Mouse (Mus musculus) gastrocnemius, postnatal 25 days (tissue): ENCODE measurements around the gene Myh3. TPM values are rescaled to one million over a fixed set of nuclear protein-coding genes. Genes with fewer than 3 reads are reported as not detected.

Experiments
- DNase-seq: peaks from one replicate; pipeline ENCODE4 v3.0.0; 2022
- microRNA-seq, 2 experiments: library from miRNA; unstranded; fragments of <30 nt; microRNA quantifications; one replicate each; pipeline ENCODE4 v1.2.0; 2021; ENCODE audit warnings: borderline replicate concordance in 2 of 2
- total RNA-seq, 2 experiments: library from RNA; stranded (reverse); gene quantifications; 1 replicate in 1 of 2; 2 replicates in 1 of 2; pipeline ENCODE4 v1.2.3; 2021

Myh3 gene
- total RNA-seq, 2 experiments from 2014 or later = 11.9 to 13.1 TPM

- peak; percentile 61 for DNase-seq
Observed at GRCm38 (mm10) chr11:67144559-67145265, 66.6 kb downstream of the Myh3 start.

GRCm38 (mm10) chr11:67145482-67146408, 67.6 kb downstream of the Myh3 start:
- no peak for DNase-seq

DNA sequence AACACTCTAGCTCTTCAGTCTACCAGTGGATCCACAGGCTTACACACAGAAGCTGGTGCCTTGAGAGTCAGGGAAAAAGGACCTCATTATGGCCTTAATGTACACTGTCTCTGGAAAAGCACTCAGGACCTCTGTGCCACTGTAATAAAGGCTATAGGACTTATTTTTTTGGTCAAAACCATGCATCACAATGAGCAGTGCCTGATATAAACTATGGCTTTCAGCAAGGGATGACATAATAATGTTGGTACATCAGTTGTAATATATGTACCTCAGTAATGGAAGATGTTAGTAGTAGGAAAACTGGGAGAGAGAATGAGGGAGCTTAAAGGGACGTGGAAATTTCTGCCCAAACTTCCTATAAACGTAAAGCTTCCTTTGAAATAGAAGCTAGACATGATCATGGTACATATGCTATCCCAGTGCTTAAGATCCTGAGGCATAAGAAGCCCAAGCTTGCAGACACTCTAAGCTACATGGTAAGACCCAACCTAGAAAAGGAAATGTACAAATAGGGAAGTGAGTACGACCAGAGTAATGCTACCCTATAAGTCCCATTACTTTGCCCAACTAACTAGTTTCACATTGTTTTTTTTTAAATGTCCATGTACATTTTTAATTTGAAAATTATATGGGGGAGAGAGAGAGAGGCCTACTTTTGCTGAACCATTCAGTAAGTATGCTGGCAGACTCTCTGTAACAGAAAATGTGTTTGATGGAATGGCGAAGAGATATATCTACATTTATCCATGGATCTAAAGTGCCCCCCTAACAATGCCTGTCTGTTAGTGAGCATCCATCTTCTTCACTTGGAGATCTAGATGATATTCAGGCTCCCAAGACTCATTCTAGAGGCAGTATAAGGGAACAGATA, 68.5 kb downstream of the Myh3 start:
- no peak for DNase-seq

DNA sequence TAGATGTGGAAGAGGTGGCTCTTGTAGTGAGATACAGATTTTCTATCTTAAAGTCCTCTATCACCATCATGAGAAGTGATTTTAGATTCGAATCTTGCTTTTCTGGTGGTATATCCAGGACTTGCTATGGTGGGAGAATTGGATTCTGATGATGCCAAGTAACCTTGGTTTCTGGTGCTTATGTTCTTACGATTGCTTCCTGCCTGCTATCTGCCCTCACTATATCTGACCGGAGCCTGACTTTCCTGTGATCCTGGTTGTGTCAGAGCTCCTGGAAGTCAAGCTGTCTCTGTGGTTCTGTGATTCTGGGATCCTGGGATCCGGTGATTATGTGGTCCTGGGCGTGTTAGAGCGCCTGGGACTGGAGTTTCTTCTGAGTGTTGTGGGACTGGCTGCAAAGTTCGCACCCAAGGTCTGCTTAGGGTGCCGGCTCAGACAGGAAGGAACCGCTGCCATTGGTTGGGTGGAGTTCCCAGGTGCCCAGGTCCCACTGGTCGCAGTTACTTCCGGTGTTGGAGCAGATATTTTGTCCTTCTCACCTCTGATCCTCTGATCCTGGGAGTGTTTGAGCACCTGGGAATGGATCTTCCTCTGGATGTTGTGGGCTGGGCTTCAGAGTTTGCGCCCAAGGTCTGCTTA, 69.3 kb downstream of the Myh3 start:
- no peak for DNase-seq

DNA sequence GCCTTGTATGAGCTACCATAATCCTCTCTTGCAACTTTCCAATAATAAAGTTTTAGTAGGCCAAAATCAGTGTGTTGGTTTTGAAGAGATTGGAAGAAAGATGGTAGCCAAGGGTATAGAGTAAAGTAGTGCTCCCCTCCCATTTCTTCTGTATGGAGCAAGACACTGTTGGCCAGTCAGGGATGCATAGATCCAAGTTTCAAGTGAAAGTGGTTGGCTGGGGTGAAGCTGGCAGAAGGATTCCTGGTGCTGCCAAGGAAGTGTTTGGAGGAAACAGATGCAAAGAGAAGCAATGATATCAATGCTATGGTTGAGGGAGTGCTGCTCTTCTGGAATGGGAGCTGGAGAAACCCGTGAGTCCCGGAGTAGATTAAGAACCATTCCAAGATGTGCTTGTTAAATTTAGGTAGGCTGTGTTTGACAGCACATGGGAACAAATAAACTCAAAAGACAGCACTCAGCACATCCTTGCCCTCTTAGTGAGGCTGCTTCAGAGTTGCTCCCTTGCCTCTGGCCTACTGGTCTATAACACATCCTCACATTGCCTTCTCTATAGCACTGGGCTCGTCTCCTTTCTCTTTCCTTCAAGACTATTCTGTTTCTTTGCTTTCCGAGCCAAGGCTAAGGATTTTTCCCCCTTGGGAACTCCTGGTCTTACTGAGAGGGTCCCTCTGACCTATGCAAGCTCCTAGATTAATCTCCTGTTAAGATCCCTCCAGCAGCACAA, 70.3 kb downstream of the Myh3 start:
- DNase-seq = no peak

DNA sequence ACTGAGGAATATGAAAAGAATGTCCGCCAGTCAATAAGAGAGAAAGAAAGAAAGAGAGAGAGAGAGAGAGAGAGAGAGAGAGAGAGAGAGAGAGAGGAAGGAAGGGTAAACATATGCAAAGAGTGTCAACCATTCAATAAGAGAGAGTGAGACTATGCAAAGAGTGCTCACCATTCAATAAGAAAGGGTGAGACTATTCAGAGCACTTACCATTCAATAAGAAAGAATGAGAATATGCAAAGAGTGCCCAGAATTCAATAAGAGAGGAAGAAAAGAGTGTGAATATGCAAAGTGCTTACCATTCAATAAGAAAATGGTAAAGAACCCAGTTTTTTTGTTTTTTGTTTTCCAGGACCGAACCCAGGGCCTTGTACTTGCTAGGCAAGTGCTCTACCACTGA, 72.1 kb downstream of the Myh3 start:
- DNase-seq = no peak

DNA sequence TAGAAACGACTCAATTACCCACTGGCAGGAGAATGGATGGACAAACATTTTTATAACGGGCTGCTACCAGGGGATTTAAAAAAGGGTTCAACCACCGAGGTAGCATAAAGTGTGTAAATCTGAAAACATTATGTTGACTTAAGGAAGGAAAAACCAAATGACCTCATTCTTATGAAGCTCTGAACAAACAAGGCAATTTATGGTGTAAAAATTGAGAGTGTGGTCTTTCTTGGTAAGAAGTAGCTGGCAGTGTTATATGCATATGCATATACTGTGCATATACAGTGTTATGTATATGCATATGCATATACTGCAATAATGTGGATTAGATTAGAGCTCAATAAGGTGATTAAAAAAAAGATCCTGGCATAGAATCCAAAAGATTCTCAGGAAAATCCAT, 73.1 kb downstream of the Myh3 start:
- no peak for DNase-seq

Small RNA genes lying within 50 kb of the gene (microRNA-seq; reads per million reads assigned to microRNA genes)
- gene Mir6923 = 0 to 0.26 reads per million in 2 experiments

Other genes starting within 250 kb of the Myh3 start
- under 1 TPM in 1 of 2 experiments, not detected in 1; 0.05 TPM for gene Pirt, start 166.3 kb upstream of the Myh3 start, total RNA-seq
- gene Tmem238l, start 121.7 kb upstream of the Myh3 start, total RNA-seq = not detected
- gene Tmem220, start 53.1 kb upstream of the Myh3 start, total RNA-seq = under 1 TPM; 0.28 to 0.96 TPM
- gene Adprm, start 25.7 kb upstream of the Myh3 start, total RNA-seq = 1 to 10 TPM; 6.9 to 8.9 TPM
- gene Sco1, start 25.6 kb upstream of the Myh3 start, total RNA-seq = 1 to 10 TPM; 7.2 to 7.3 TPM
- 1,000 to 10,000 TPM; 1,544 to 1,819 TPM for gene Myh2, start 92.7 kb downstream of the Myh3 start, total RNA-seq
- gene Myh1, start 121.8 kb downstream of the Myh3 start, total RNA-seq = 1,000 to 10,000 TPM; 3,929 to 5,903 TPM
- gene Myh4, start 159.7 kb downstream of the Myh3 start, total RNA-seq = over 10,000 TPM; 20,146 to 24,206 TPM
- 100 to 1,000 TPM; 217 to 253 TPM for gene Myh8, start 198.8 kb downstream of the Myh3 start, total RNA-seq
- 1 to 10 TPM; 4.3 to 5.8 TPM for gene Myh13, start 243.4 kb downstream of the Myh3 start, total RNA-seq